Mouse (Mus musculus) stomach, postnatal 0 days (tissue): ENCODE measurements around the gene I0C0044D17Rik.

Experiments
- CTCF ChIP-seq: IDR thresholded peaks from 2 replicates; pipeline ENCODE4 v1.5.1; 2016; ENCODE audit warnings: antibody characterized with exemption, low read depth, mild to moderate bottlenecking, moderate library complexity
- EP300 ChIP-seq: optimal IDR thresholded peaks from 2 replicates; pipeline ENCODE3; 2016; ENCODE audit warnings: antibody characterized with exemption

DNA sequence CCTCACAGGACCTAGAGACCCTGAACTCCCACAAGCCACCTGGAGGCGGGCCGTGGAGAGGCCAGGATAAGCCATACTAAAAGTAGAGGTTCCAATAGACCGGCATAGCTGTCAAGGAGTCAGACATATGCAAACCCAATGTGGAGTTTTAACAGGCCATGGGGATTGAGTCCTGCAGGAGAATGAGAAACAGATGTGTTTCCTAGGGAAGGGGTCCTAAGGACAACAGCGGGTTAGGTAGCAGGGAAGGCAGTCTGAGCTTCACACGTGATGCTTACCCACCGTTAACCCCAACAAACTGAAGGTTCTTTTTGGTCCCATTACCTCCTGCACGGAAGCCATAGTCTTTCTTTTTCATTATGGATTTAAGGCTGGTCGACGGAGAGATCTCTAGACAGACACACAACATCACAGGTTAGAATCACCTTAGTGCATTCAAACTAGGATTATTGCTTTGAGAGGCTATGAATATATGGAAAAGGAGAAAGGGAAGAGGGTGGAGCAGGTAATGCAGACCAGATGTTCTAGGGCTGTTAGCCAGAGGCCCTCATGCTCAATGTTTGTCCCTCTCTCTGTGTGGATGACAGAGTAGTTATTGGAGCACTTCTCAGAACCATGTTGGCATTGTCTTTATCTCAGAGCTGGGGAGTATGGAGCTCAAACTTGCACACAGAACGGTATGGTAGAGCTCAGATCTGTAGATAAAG lies 46.8 kb downstream of the I0C0044D17Rik start:
- no peak for TF ChIP-seq CTCF
- TF ChIP-seq EP300: no peak
